Mouse (Mus musculus) intestine, embryonic 15.5 days (tissue): ENCODE results near the gene Pzp. TPM values are rescaled to one million over a fixed set of nuclear protein-coding genes. Genes with fewer than 3 reads are reported as not detected.

ENCODE experiments used
- ATAC-seq: fragments of 200-750 bp; cut with Nextera tagmentation; 2 replicates; pipeline ENCODE4 v1.8.0; 2017; ENCODE audit warnings: moderate TSS enrichment, moderate library complexity
- H3K27ac ChIP-seq: fragments of 300-500 bp; sonication (generic); 2 replicates; pipeline ENCODE4 v1.5.1; 2015; ENCODE audit warnings: mild to moderate bottlenecking, inconsistent platforms
- H3K27me3 ChIP-seq: fragments of 300-500 bp; sonication (generic); replicated peaks from 2 replicates; pipeline ENCODE4 v1.6.1; 2015; ENCODE audit warnings: inconsistent platforms
- H3K36me3 ChIP-seq: fragments of 300-500 bp; sonication (generic); 2 replicates; pipeline ENCODE4 v1.6.1; 2015; ENCODE audit warnings: inconsistent platforms
- H3K4me1 ChIP-seq: fragments of 300-500 bp; sonication (generic); replicated peaks from 2 replicates; pipeline ENCODE4 v1.6.1; 2015; ENCODE audit warnings: inconsistent platforms
- H3K4me2 ChIP-seq: fragments of 300-500 bp; sonication (generic); replicated peaks from 2 replicates; pipeline ENCODE4 v1.6.1; 2015; ENCODE audit warnings: mild to moderate bottlenecking, inconsistent platforms
- H3K4me3 ChIP-seq: fragments of 300-500 bp; sonication (generic); replicated peaks from 2 replicates; pipeline ENCODE4 v1.5.1; 2015; ENCODE audit warnings: inconsistent platforms
- H3K9ac ChIP-seq: fragments of 300-500 bp; sonication (generic); 2 replicates; pipeline ENCODE4 v1.6.1; 2015; ENCODE audit warnings: inconsistent platforms
- H3K9me3 ChIP-seq: fragments of 300-500 bp; sonication (generic); 2 replicates; pipeline ENCODE4 v1.6.1; 2016; ENCODE audit warnings: inconsistent platforms
- WGBS: fragments of 180-500 bp; shearing (Covaris S2); methylation state at CpG from one replicate; pipeline ENCODE4 v1.1.7; 2015; 5-methylcytosine and 5-hydroxymethylcytosine counted together
- polyA plus RNA-seq: library from polyadenylated mRNA; unstranded; fragments of >200 nt; fragmentation: Nextera tagmentation; extraction: Ambion mirVana; gene quantifications from 2 replicates; pipeline ENCODE4 v1.2.1, GENCODE M21; 2015

The Pzp gene
- polyA plus RNA-seq, 1 experiment from 2014 or later: 2.0 TPM

GRCm38 (mm10) chr6:128440238-128440637, 86.3 kb downstream of the Pzp start:
- Histone ChIP-seq H3K4me2 (no peak overlapping the region), H3K4me3 (no peak overlapping the region), H3K9ac (no peak overlapping the region), H3K4me1 (peaks cover 17% of the 10 kb centered on the region), H3K9me3 (no peaks in the 10 kb centered on the region), H3K27ac (no peak overlapping the region), H3K36me3 (peaks cover 11% of the 10 kb centered on the region), H3K27me3 (no peaks in the 10 kb centered on the region)
- ATAC-seq: no peak
- WGBS: 81% methylated on average over 2 of the region's 2 CpGs

GRCm38 (mm10) chr6:128438871-128439341, 87.6 kb downstream of the Pzp start:
- H3K4me3 ChIP-seq: peak overlapping the region; percentile 95
- H3K4me1 ChIP-seq: peaks cover 18% of the 10 kb centered on the region
- 20% methylated on average over 18 of the region's 18 CpGs for WGBS
- ATAC-seq: peak; percentile 56
- peak overlapping the region; percentile 76 for H3K4me2 ChIP-seq
- H3K36me3 ChIP-seq: peaks cover 24% of the 10 kb centered on the region
- H3K27me3 ChIP-seq: no peaks in the 10 kb centered on the region
- H3K27ac ChIP-seq: peak overlapping the region; percentile 97
- H3K9me3 ChIP-seq: no peaks in the 10 kb centered on the region
- H3K9ac ChIP-seq: peak overlapping the region; percentile 52

- Histone ChIP-seq H3K36me3 (peaks cover 27% of the 10 kb centered on the region), H3K4me2 (peak within 1 kb of the TSS; percentile 76), H3K4me1 (peaks cover 18% of the 10 kb centered on the region), H3K9ac (peak within 1 kb of the TSS; percentile 96), H3K9me3 (no peaks in the 10 kb centered on the region), H3K27me3 (no peaks in the 10 kb centered on the region), H3K27ac (peak within 1 kb of the TSS; percentile 97), H3K4me3 (peak within 1 kb of the TSS; percentile 95)
- WGBS: under 1% methylated on average over 67 of the region's 67 CpGs
- peak; percentile 95 for ATAC-seq
Observed at GRCm38 (mm10) chr6:128438317-128438870, 88.1 kb downstream of the Pzp start, which contains the start of gene Fkbp4. TSS of gene Fkbp4 (minus strand) at chr6:128438677.

- Histone ChIP-seq H3K4me3 (peak overlapping the region; percentile 95), H3K27ac (peak overlapping the region; percentile 97), H3K4me1 (peaks cover 18% of the 10 kb centered on the region), H3K27me3 (no peaks in the 10 kb centered on the region), H3K9me3 (no peaks in the 10 kb centered on the region), H3K9ac (peak overlapping the region; percentile 96), H3K36me3 (peaks cover 33% of the 10 kb centered on the region), H3K4me2 (peak overlapping the region; percentile 76)
- peak; percentile 88 for ATAC-seq
- WGBS: under 1% methylated on average over 51 of the region's 52 CpGs
Observed at GRCm38 (mm10) chr6:128437731-128438316, 88.7 kb downstream of the Pzp start.

GRCm38 (mm10) chr6:128437288-128437687, 89.2 kb downstream of the Pzp start:
- H3K4me2 ChIP-seq: peak overlapping the region; percentile 76
- no peak for ATAC-seq
- no peaks in the 10 kb centered on the region for H3K9me3 ChIP-seq
- no peaks in the 10 kb centered on the region for H3K27me3 ChIP-seq
- H3K9ac ChIP-seq: peak overlapping the region; percentile 96
- H3K4me3 ChIP-seq: peak overlapping the region; percentile 95
- peaks cover 38% of the 10 kb centered on the region for H3K36me3 ChIP-seq
- H3K4me1 ChIP-seq: peaks cover 18% of the 10 kb centered on the region
- 2% methylated on average over 10 of the region's 10 CpGs for WGBS
- H3K27ac ChIP-seq: peak overlapping the region; percentile 97

- H3K4me1 ChIP-seq: peaks cover 18% of the 10 kb centered on the region
- H3K4me2 ChIP-seq: peak overlapping the region; percentile 76
- no peak for ATAC-seq
- H3K9me3 ChIP-seq: no peaks in the 10 kb centered on the region
- peak overlapping the region; percentile 95 for H3K4me3 ChIP-seq
- H3K9ac ChIP-seq: 0 out of 2 replicates have a peak overlapping the region, but pooled peaks have one; percentile 0
- no peak overlapping the region for H3K27ac ChIP-seq
- 77% methylated on average over 8 of the region's 8 CpGs for WGBS
- H3K27me3 ChIP-seq: no peaks in the 10 kb centered on the region
- H3K36me3 ChIP-seq: peaks cover 46% of the 10 kb centered on the region
Observed at GRCm38 (mm10) chr6:128436356-128437005, 90.0 kb downstream of the Pzp start.

GRCm38 (mm10) chr6:128435474-128435873, 91.0 kb downstream of the Pzp start:
- 76% methylated on average over 5 of the region's 5 CpGs for WGBS
- Histone ChIP-seq H3K4me1 (peaks cover 18% of the 10 kb centered on the region), H3K27me3 (no peaks in the 10 kb centered on the region), H3K4me3 (no peak overlapping the region), H3K9ac (no peak overlapping the region), H3K27ac (no peak overlapping the region), H3K4me2 (no peak overlapping the region), H3K36me3 (peaks cover 53% of the 10 kb centered on the region), H3K9me3 (no peaks in the 10 kb centered on the region)
- no peak for ATAC-seq

Other genes with a start within 250 kb of the Pzp start
- gene Tead4, start 225.9 kb downstream of the Pzp start, polyA plus RNA-seq: 2.2 and 2.5 TPM in 2 replicates
- gene Tulp3, start 170.9 kb downstream of the Pzp start, polyA plus RNA-seq: 10.4 and 11.9 TPM in 2 replicates
- 97.9 and 107 TPM in 2 replicates for gene Rhno1, start 163.8 kb downstream of the Pzp start, polyA plus RNA-seq
- gene Foxm1, start 163.8 kb downstream of the Pzp start, polyA plus RNA-seq: 25.7 and 26.3 TPM in 2 replicates
- 0.13 and 0.16 TPM in 2 replicates for gene Tex52, start 151.3 kb downstream of the Pzp start, polyA plus RNA-seq
- gene Gm44596, start 151.2 kb downstream of the Pzp start, polyA plus RNA-seq: not detected in 2 replicates
- gene Nrip2, start 127.4 kb downstream of the Pzp start, polyA plus RNA-seq: 4.9 TPM in 2 replicates
- gene Itfg2, start 101.8 kb downstream of the Pzp start, polyA plus RNA-seq: 24.4 and 24.8 TPM in 2 replicates
- 511 and 518 TPM in 2 replicates for gene Fkbp4, start 88.0 kb downstream of the Pzp start, polyA plus RNA-seq
- gene A2ml1, start 54.9 kb upstream of the Pzp start, polyA plus RNA-seq: 2.7 and 3.6 TPM in 2 replicates
- not detected in 2 replicates for gene Klrb1a, start 96.8 kb upstream of the Pzp start, polyA plus RNA-seq
- gene Clec2h, start 135.7 kb upstream of the Pzp start, polyA plus RNA-seq: 11.4 and 15.9 TPM in 2 replicates
- gene Klrb1, start 196.3 kb upstream of the Pzp start, polyA plus RNA-seq: not detected in 2 replicates